Mouse (Mus musculus) small intestine, adult 2 months (tissue): ENCODE data around the gene Eid3.

ENCODE experiments used
- CTCF ChIP-seq: fragments of 200-500 bp; IDR thresholded peaks from 2 replicates; pipeline ENCODE4 v1.5.1; 2012; ENCODE audit warnings: low read depth, mild to moderate bottlenecking, control low read depth, inconsistent platforms, low read length, moderate library complexity, mixed read lengths; ENCODE audit not compliant: insufficient replicate concordance, insufficient read length; ENCODE audit errors: extremely low read depth
- POLR2A ChIP-seq: fragments of 200-500 bp; IDR thresholded peaks from 2 replicates; pipeline ENCODE4 v1.6.1; 2012; ENCODE audit warnings: low read depth, mild to moderate bottlenecking, control low read depth, inconsistent platforms, low read length, moderate library complexity

GRCm38 (mm10) chr10:82893872-82894650, 27.6 kb downstream of the Eid3 start:
- TF ChIP-seq CTCF (no peak), POLR2A (no peak)
